Mouse (Mus musculus) myocyte (in vitro differentiated cells): ENCODE measurements around the gene Me3.
A peak's percentile ranks its signal among the peaks of the same experiment; 100 is the strongest.

Source experiments
- CEBPB ChIP-seq: IDR thresholded peaks from 2 replicates; pipeline ENCODE4 v1.6.1; 2011; ENCODE audit warnings: mild to moderate bottlenecking, moderate library complexity; ENCODE audit not compliant: poor library complexity, insufficient read depth, severe bottlenecking
- E2F4 ChIP-seq: IDR thresholded peaks from one replicate; pipeline ENCODE4 v1.6.1; 2011; ENCODE audit warnings: mild to moderate bottlenecking, control low read depth, moderate library complexity; ENCODE audit not compliant: insufficient read depth
- MYOD1 ChIP-seq, 3 experiments: IDR thresholded peaks; one replicate each; pipeline ENCODE4 v1.6.1; 2011; ENCODE audit warnings: control low read depth in 2 of 3, low read depth in 2 of 3, mild to moderate bottlenecking in 2 of 3, moderate library complexity in 1 of 3; ENCODE audit not compliant: insufficient read length in 2 of 3, control insufficient read depth in 1 of 3
- POLR2A ChIP-seq: IDR thresholded peaks from one replicate; pipeline ENCODE4 v1.6.1; 2011; ENCODE audit warnings: low read depth, mild to moderate bottlenecking, control low read depth, moderate library complexity; ENCODE audit not compliant: insufficient read length
- USF1 ChIP-seq: IDR thresholded peaks from one replicate; pipeline ENCODE4 v1.6.1; 2011; ENCODE audit warnings: low read depth, mild to moderate bottlenecking, control low read depth, moderate library complexity

DNA sequence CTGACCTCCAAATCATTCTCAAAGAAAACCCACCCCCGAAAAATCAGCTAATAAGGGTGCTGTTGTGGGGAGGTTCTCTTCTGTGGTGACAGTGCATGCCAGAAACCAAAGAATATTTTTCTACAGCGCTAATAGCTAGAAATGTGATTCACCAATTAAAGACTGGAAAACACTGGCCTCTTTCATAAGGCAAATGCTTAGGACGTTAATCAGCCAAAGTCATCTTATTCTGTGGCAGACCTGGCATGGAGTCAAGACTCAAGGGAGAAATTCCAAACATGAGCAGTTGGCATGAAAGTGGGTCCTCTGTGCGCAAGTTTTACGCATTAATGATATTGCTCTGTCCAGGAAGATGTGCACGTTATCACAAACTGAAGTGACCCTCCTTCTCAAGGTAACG is 21.0 kb upstream of the Me3 start:
- TF ChIP-seq E2F4 (no peak), MYOD1 (IDR thresholded peaks at IDR 0.05; ENCODE audit: control insufficient read depth in 1 of 3, insufficient read length in 2 of 3, low read depth in 2 of 3) (no peak), POLR2A (no peak), CEBPB (0 out of 2 replicates have a peak, but pooled peaks have one; percentile 50), USF1 (no peak)
